ENCODE assay signal across 20 mouse cellular contexts in the genomic region with DNA sequence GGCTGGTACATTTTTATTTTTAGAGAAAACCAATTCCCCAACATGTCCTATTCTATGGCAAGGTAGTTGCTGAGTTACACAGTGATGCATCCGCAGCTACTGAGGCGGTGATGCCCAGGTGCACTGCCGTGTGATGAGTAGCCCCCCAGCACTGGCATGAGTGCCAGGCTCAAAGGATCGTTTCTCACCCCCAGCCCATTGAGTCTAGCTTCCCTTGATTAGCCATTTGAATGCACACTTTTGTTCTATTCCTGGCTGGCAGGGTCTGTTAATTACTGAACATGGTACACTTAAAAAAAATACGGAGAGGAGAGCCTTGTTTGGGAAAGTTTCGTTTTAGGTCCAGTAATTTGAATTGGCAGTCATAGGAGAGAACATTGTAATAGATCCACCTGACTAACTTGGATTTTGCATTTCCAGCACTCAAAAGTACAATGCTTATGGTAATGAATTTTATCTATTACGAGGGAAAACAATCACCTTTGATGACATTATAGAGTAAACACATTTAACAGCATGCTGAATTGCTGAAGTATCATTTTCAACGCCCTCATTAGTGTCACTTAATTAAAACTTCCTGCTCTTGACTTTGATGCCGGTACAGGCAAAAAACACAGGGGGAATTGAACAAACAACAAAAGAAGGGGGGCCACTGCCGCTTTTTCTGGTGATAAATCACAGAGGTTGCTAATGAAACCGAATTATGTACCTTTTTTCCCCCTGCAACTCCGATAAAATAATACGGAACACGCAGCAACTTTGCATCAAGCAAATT.
DNase-seq lines count a peak whose midpoint lies in the region; ATAC-seq and TF ChIP-seq lines count a peak whose summit lies in the region.
"Had no signal": no experiment of that assay in that cellular context is flagged by ENCODE, and none has a peak within 500 bp of the region (broad histone marks: within the 10 kb centered on the region; RNA-seq: fewer than 3 reads in every experiment).

No protein-coding gene starts in this region.

- DNase-seq in forebrain, embryonic 14.5 days (ENCODE audit: low spot score): peak; percentile 71
- DNase-seq in forebrain, embryonic 10.5 days (ENCODE audit: extremely low spot score, low spot score): no peak
- DNase-seq in midbrain, embryonic 10.5 days (ENCODE audit: low spot score): no peak
- DNase-seq in forebrain, postnatal 0 days: peak; percentile 21
- DNase-seq in liver, postnatal 0 days: no peak
- DNase-seq: cerebellum, adult 11-12 months; cerebellum, postnatal 10 days; gastrocnemius, postnatal 36 days; kidney, adult 2 months; kidney, postnatal 10 days; liver; lung, postnatal 4 days; right cerebral cortex, postnatal 14 days; thymus, adult 2 months had no signal

- H3K9ac ChIP-seq in forebrain, embryonic 14.5 days (ENCODE audit: low read length): no peak overlapping the region
- H3K9ac ChIP-seq in midbrain, embryonic 13.5 days (replicated peaks): no peak overlapping the region
- H3K9ac ChIP-seq in forebrain, postnatal 0 days: no peak overlapping the region
- no peak overlapping the region for H3K9ac ChIP-seq in liver, postnatal 0 days (replicated peaks)
- H3K9ac ChIP-seq: liver, embryonic 15.5 days had no signal

- no peak for TF ChIP-seq EP300 in liver, postnatal 0 days (IDR thresholded peaks at IDR 0.05; ENCODE audit: low read depth)

- 13% methylated on average over 14 of the region's 14 CpGs for WGBS in forebrain, embryonic 14.5 days
- WGBS in forebrain, embryonic 10.5 days: 64% methylated on average over 14 of the region's 14 CpGs
- 71% methylated on average over 14 of the region's 14 CpGs for WGBS in midbrain, embryonic 13.5 days
- WGBS in midbrain, embryonic 10.5 days: 86% methylated on average over 14 of the region's 14 CpGs
- 22% methylated on average over 14 of the region's 14 CpGs for WGBS in forebrain, postnatal 0 days
- whole genome bisulfite sequencing in liver, postnatal 0 days (ENCODE audit: insufficient replicate concordance): 76% methylated on average over 14 of the region's 14 CpGs

- no peaks in the 10 kb centered on the region for H3K36me3 ChIP-seq in forebrain, embryonic 14.5 days (ENCODE audit: control insufficient read depth, insufficient read depth, low read length)
- no peaks in the 10 kb centered on the region for H3K36me3 ChIP-seq in forebrain, embryonic 10.5 days (replicated peaks)
- H3K36me3 ChIP-seq in midbrain, embryonic 13.5 days: no peaks in the 10 kb centered on the region
- no peaks in the 10 kb centered on the region for H3K36me3 ChIP-seq in midbrain, embryonic 10.5 days
- H3K36me3 ChIP-seq in forebrain, postnatal 0 days (ENCODE audit: insufficient read depth): no peaks in the 10 kb centered on the region
- no peaks in the 10 kb centered on the region for H3K36me3 ChIP-seq in liver, postnatal 0 days (replicated peaks; ENCODE audit: insufficient read depth, low read length)
- H3K36me3 ChIP-seq: liver, embryonic 15.5 days had no signal

- no peak for TF ChIP-seq CTCF in forebrain, postnatal 0 days (IDR thresholded peaks at IDR 0.05; ENCODE audit: low read depth)
- TF ChIP-seq CTCF in liver, postnatal 0 days (IDR thresholded peaks at IDR 0.05; ENCODE audit: low read depth): no peak

- no peak overlapping the region for H3K4me3 ChIP-seq in forebrain, embryonic 14.5 days (ENCODE audit: low read depth, low read length)
- no peak overlapping the region for H3K4me3 ChIP-seq in forebrain, embryonic 10.5 days
- H3K4me3 ChIP-seq in midbrain, embryonic 13.5 days (replicated peaks): no peak overlapping the region
- no peak overlapping the region for H3K4me3 ChIP-seq in midbrain, embryonic 10.5 days
- no peak overlapping the region for H3K4me3 ChIP-seq in forebrain, postnatal 0 days (ENCODE audit: low read depth, low read length)
- H3K4me3 ChIP-seq in liver, postnatal 0 days (ENCODE audit: low read depth, low read length): no peak overlapping the region
- H3K4me3 ChIP-seq: left cerebral cortex, adult 2 months; liver, embryonic 15.5 days had no signal

- peaks cover 4% of the 10 kb centered on the region; the same call in 1 of the 2 replicates for H3K4me1 ChIP-seq in forebrain, embryonic 14.5 days (ENCODE audit: control insufficient read depth, insufficient read depth, low read length)
- H3K4me1 ChIP-seq in forebrain, embryonic 10.5 days: peaks cover 21% of the 10 kb centered on the region
- H3K4me1 ChIP-seq in midbrain, embryonic 13.5 days (replicated peaks): peaks cover 19% of the 10 kb centered on the region
- peaks cover 11% of the 10 kb centered on the region for H3K4me1 ChIP-seq in midbrain, embryonic 10.5 days
- no peaks in the 10 kb centered on the region for H3K4me1 ChIP-seq in forebrain, postnatal 0 days (ENCODE audit: insufficient read depth)
- no peaks in the 10 kb centered on the region for H3K4me1 ChIP-seq in liver, postnatal 0 days (ENCODE audit: insufficient read depth)
- H3K4me1 ChIP-seq: liver, embryonic 15.5 days had no signal

- no peaks in the 10 kb centered on the region for H3K9me3 ChIP-seq in forebrain, embryonic 14.5 days (replicated peaks; ENCODE audit: control insufficient read depth, low read length)
- H3K9me3 ChIP-seq in forebrain, embryonic 10.5 days: no peaks in the 10 kb centered on the region
- no peaks in the 10 kb centered on the region for H3K9me3 ChIP-seq in midbrain, embryonic 13.5 days
- H3K9me3 ChIP-seq in midbrain, embryonic 10.5 days (replicated peaks): no peaks in the 10 kb centered on the region
- H3K9me3 ChIP-seq in forebrain, postnatal 0 days (ENCODE audit: low read length): no peaks in the 10 kb centered on the region
- H3K9me3 ChIP-seq in liver, postnatal 0 days (ENCODE audit: low read length): no peaks in the 10 kb centered on the region
- H3K9me3 ChIP-seq: liver, embryonic 15.5 days had no signal

- no peak overlapping the region for H3K27ac ChIP-seq in forebrain, embryonic 14.5 days (ENCODE audit: low read depth, low read length)
- H3K27ac ChIP-seq in forebrain, embryonic 10.5 days: no peak overlapping the region
- H3K27ac ChIP-seq in midbrain, embryonic 13.5 days: peak overlapping the region; percentile 39; the same call in 1 of the 2 replicates
- H3K27ac ChIP-seq in midbrain, embryonic 10.5 days (replicated peaks): no peak overlapping the region
- H3K27ac ChIP-seq in forebrain, postnatal 0 days (ENCODE audit: low read depth, low read length): no peak overlapping the region
- no peak overlapping the region for H3K27ac ChIP-seq in liver, postnatal 0 days (ENCODE audit: low read depth)
- H3K27ac ChIP-seq: left cerebral cortex, adult 2 months; liver, embryonic 15.5 days; stomach, postnatal 0 days had no signal

- peak; percentile 65 for ATAC-seq in forebrain, embryonic 14.5 days
- no peak for ATAC-seq in midbrain, embryonic 13.5 days
- ATAC-seq in forebrain, postnatal 0 days: no peak
- no peak for ATAC-seq in liver, postnatal 0 days
- no peak for ATAC-seq in monocyte, adult 5-6 weeks (replicated peaks; ENCODE audit: insufficient number of reproducible peaks, low FRiP score, low TSS enrichment, poor library complexity, severe bottlenecking)
- ATAC-seq: CD4-positive, CD25-positive, alpha-beta regulatory T cell, adult 4 months had no signal

- H3K27me3 ChIP-seq in forebrain, embryonic 14.5 days (replicated peaks; ENCODE audit: control insufficient read depth, insufficient read depth, low read length): peaks cover 69% of the 10 kb centered on the region
- peaks cover 95% of the 10 kb centered on the region for H3K27me3 ChIP-seq in forebrain, embryonic 10.5 days (ENCODE audit: poor library complexity, severe bottlenecking)
- no peaks in the 10 kb centered on the region for H3K27me3 ChIP-seq in midbrain, embryonic 13.5 days
- H3K27me3 ChIP-seq in midbrain, embryonic 10.5 days (ENCODE audit: low read depth, poor library complexity, severe bottlenecking): peaks cover 13% of the 10 kb centered on the region; the same call in 1 of the 2 replicates
- H3K27me3 ChIP-seq in forebrain, postnatal 0 days (ENCODE audit: insufficient read depth, low read length): peaks cover 76% of the 10 kb centered on the region
- H3K27me3 ChIP-seq in liver, postnatal 0 days (ENCODE audit: insufficient read depth, low read length): no peaks in the 10 kb centered on the region
- H3K27me3 ChIP-seq: liver, embryonic 15.5 days had no signal

- H3K4me2 ChIP-seq in forebrain, embryonic 14.5 days (ENCODE audit: low read length): no peak overlapping the region; the same call in 1 of the 2 replicates
- H3K4me2 ChIP-seq in midbrain, embryonic 13.5 days (replicated peaks): no peak overlapping the region
- no peak overlapping the region for H3K4me2 ChIP-seq in forebrain, postnatal 0 days (ENCODE audit: low read depth)
- H3K4me2 ChIP-seq in liver, postnatal 0 days (ENCODE audit: low read depth, low read length): no peak overlapping the region
- H3K4me2 ChIP-seq: liver, embryonic 15.5 days had no signal

Comparison
In these comparisons a context has a peak if more than half of its experiments do, and no peak if none do; other contexts are left out.
1. DNase-seq: peak in forebrain, embryonic 14.5 days (single experiment) and forebrain, postnatal 0 days (single experiment); none in forebrain, embryonic 10.5 days (single experiment), midbrain, embryonic 10.5 days (single experiment) and liver, postnatal 0 days (single experiment).